Mouse (Mus musculus) forebrain, embryonic 13.5 days (tissue): ENCODE results near the gene Nadsyn1. TPM values are rescaled to one million over a fixed set of nuclear protein-coding genes. Genes with fewer than 3 reads are reported as not detected.

Source experiments
- ATAC-seq: fragments of 200-750 bp; cut with Nextera tagmentation; 2 replicates; pipeline ENCODE4 v1.8.0; 2017
- H3K27ac ChIP-seq: fragments of 300-500 bp; sonication (generic); 2 replicates; pipeline ENCODE4 v1.5.1; 2015; ENCODE audit warnings: inconsistent platforms, mild to moderate bottlenecking, moderate library complexity
- H3K27me3 ChIP-seq: fragments of 300-500 bp; sonication (generic); 2 replicates; pipeline ENCODE4 v1.6.1; 2015; ENCODE audit warnings: mild to moderate bottlenecking, inconsistent platforms
- H3K36me3 ChIP-seq: fragments of 300-500 bp; sonication (generic); 2 replicates; pipeline ENCODE4 v1.6.1; 2015; ENCODE audit warnings: mild to moderate bottlenecking, inconsistent platforms; ENCODE audit not compliant: poor library complexity, severe bottlenecking
- H3K4me1 ChIP-seq: fragments of 300-500 bp; sonication (generic); 2 replicates; pipeline ENCODE4 v1.6.1; 2015; ENCODE audit warnings: inconsistent platforms
- H3K4me2 ChIP-seq: fragments of 300-500 bp; sonication (generic); 2 replicates; pipeline ENCODE4 v1.6.1; 2015; ENCODE audit warnings: inconsistent platforms, mild to moderate bottlenecking, moderate library complexity
- H3K4me3 ChIP-seq: fragments of 300-500 bp; sonication (generic); 2 replicates; pipeline ENCODE4 v1.5.1; 2015; ENCODE audit warnings: mild to moderate bottlenecking, inconsistent platforms
- H3K9ac ChIP-seq: fragments of 300-500 bp; sonication (generic); 2 replicates; pipeline ENCODE4 v1.6.1; 2015; ENCODE audit warnings: mild to moderate bottlenecking, inconsistent platforms
- H3K9me3 ChIP-seq: fragments of 300-500 bp; sonication (generic); replicated peaks from 2 replicates; pipeline ENCODE4 v1.6.1; 2016; ENCODE audit warnings: inconsistent platforms
- WGBS: fragments of 180-500 bp; shearing (Covaris S2); methylation state at CpG from one replicate; pipeline ENCODE4 v1.1.7; 2015; 5-methylcytosine and 5-hydroxymethylcytosine counted together
- polyA plus RNA-seq: library from polyadenylated mRNA; unstranded; fragments of >200 nt; fragmentation: Nextera tagmentation; extraction: Ambion mirVana; gene quantifications from 2 replicates; pipeline ENCODE4 v1.2.1, GENCODE M21; 2015

The Nadsyn1 gene
- 5.6 and 6.8 TPM in 2 replicates for polyA plus RNA-seq

DNA sequence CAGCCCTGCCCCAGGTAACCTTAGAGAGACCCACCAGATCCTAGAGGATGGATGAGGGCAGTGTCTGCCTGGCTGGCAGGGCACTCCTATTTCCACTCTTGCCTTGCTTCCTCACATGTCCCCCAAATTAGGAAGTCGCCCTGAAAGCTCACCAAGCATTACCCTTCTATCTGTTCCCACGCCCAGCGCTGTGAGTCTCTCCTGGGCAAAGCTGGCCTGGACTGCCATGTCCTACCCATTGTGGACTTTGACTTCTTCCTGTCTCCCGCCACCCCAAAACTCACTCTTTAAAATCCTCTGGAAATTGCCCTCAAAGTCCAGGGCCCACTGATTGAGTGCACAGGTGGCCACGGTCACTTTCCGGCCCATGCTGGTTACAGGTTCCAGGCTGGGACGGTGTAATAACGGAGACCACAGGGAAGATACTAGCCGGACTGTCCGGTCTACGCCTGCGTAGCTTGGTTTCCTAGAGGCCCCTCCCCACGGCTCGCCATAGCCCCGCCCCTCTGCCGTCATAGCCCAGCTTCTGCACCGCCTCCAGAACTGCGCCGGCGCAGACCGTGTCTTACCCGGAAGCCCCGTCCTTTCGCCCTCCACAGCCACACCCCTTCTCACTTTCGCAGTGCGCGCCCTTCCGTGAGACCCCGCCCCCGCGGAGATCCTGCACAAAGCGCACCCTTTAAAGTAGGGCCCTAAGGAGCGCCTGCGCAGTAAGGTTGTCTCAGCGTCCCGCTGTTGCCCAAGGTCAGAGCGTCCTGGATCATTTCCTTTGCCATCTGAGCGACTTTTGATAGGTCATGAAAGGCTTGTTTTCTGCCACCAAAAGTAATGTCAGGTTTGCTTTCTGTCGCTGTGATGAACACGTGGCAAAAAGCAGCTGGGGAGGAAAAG, at the start of gene Nadsyn1, which contains the start of gene Dhcr7:
Nadsyn1 (minus strand) TSS at position 475 of the 891 bp plus-strand sequence.
Dhcr7 (plus strand) TSS at position 771 of the 891 bp plus-strand sequence.
- H3K4me1 ChIP-seq, result peaks cover 16% of the 10 kb centered on the region
- under 1% methylated on average over 40 of the region's 40 CpGs for WGBS
- peak within 1 kb of the TSS; percentile 52 for H3K4me3 ChIP-seq
- H3K4me2 ChIP-seq, result peak within 1 kb of the TSS; percentile 72
- peak; percentile 98 for ATAC-seq
- H3K27me3 ChIP-seq, result no peaks in the 10 kb centered on the region
- peak within 1 kb of the TSS; percentile 55 for H3K27ac ChIP-seq
- H3K9ac ChIP-seq, result peak within 1 kb of the TSS; percentile 66
- peaks cover 11% of the 10 kb centered on the region for H3K36me3 ChIP-seq
- H3K9me3 ChIP-seq, result no peaks in the 10 kb centered on the region

DNA sequence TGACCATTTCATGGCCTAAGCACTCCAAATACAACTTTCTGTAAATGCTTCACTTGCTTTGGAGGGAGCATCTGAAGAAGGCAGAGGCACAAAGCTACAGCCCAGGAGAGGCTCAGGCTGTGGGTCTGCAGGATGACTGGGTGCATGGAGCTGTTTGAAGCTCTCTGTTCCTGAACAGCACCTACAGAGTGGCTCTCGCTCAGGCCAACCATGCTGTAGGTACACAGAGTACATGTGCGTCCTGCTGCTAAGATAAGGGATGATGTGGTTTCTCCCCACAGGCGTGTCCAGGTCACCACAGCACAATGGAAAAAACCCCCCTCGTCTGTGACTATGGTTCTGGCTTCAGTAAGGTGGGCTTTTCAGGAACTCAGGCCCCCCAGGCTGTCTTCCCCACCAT, 46.2 kb upstream of the Nadsyn1 start:
- Histone ChIP-seq H3K36me3 (no peaks in the 10 kb centered on the region), H3K27ac (no peak overlapping the region), H3K27me3 (no peaks in the 10 kb centered on the region), H3K9ac (no peak overlapping the region), H3K4me3 (no peak overlapping the region), H3K4me1 (no peaks in the 10 kb centered on the region), H3K4me2 (no peak overlapping the region), H3K9me3 (no peaks in the 10 kb centered on the region)
- no peak for ATAC-seq
- 87% methylated on average over 4 of the region's 4 CpGs for WGBS

DNA sequence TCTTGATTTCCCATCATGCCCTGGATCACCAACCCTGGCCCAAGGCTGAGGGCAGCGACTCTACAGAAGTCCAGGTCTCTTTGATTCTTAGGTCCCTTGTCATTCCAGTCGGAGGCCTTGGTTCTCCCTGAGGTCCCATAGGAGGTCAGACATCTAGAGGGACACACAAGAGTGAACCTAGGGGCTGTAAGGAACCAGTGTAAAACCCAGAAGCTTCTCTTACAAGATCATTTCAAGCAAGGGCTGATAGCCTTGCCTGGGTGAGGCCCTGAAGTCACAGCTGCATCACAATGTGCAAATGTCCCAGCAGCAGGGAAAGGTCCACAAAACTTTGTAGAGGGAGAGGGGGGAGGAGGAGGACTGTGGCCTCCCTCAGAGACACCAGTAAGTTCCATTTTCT, 43.9 kb upstream of the Nadsyn1 start, which contains the start of gene Gm498:
Gm498 (plus strand) TSS at position 301 of the 400 bp plus-strand sequence.
- no peak for ATAC-seq
- 74% methylated on average over 2 of the region's 2 CpGs for WGBS
- H3K36me3 ChIP-seq, result no peaks in the 10 kb centered on the region

DNA sequence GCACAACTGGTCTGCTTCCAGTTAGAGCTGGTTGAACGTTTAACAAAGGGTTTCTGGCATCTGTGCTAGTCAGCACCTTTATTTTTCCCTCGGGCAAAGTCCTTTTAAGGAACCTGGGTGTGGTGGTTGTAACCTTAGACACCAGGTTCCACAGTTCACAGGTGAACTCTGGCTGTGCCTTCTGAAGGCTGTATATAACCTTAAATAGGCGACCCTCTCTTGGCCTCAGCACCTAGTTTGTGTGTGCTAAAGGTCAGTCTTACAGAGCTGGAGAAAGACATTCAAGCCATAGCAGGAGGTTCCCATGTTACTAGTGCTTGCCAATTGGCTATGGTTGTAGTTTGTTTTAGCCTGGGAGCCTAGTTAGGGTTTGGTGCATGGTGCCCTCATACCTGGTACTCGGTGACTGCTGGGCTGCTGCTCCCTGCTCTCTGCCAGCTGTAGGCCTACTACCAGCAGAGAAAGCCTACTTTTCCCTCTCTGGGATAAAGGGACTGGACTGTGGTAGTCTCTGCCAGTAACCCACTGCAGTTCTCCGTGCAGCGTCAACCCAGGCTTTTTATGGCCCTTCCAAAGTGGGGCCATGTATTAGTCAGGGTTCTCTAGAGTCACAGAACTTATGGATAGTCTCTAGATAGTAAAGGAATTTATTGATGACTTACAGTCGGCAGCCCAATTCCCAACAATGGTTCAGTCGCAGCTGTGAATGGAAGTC, 26.3 kb upstream of the Nadsyn1 start:
- Histone ChIP-seq H3K36me3 (peaks cover 53% of the 10 kb centered on the region), H3K4me2 (no peak overlapping the region), H3K27me3 (no peaks in the 10 kb centered on the region), H3K4me1 (no peaks in the 10 kb centered on the region), H3K9me3 (no peaks in the 10 kb centered on the region), H3K9ac (no peak overlapping the region), H3K27ac (no peak overlapping the region), H3K4me3 (no peak overlapping the region)
- WGBS, result 93% methylated on average over 7 of the region's 8 CpGs
- no peak for ATAC-seq

More for the DNA sequence above, 43.9 kb upstream of the Nadsyn1 start, which contains the start of gene Gm498:
- H3K9ac ChIP-seq, result no peak within 1 kb of the TSS
- no peaks in the 10 kb centered on the region for H3K27me3 ChIP-seq
- H3K4me3 ChIP-seq, result no peak within 1 kb of the TSS
- H3K9me3 ChIP-seq, result no peaks in the 10 kb centered on the region
- no peak within 1 kb of the TSS for H3K27ac ChIP-seq
- H3K4me1 ChIP-seq, result no peaks in the 10 kb centered on the region
- H3K4me2 ChIP-seq, result no peak within 1 kb of the TSS

DNA sequence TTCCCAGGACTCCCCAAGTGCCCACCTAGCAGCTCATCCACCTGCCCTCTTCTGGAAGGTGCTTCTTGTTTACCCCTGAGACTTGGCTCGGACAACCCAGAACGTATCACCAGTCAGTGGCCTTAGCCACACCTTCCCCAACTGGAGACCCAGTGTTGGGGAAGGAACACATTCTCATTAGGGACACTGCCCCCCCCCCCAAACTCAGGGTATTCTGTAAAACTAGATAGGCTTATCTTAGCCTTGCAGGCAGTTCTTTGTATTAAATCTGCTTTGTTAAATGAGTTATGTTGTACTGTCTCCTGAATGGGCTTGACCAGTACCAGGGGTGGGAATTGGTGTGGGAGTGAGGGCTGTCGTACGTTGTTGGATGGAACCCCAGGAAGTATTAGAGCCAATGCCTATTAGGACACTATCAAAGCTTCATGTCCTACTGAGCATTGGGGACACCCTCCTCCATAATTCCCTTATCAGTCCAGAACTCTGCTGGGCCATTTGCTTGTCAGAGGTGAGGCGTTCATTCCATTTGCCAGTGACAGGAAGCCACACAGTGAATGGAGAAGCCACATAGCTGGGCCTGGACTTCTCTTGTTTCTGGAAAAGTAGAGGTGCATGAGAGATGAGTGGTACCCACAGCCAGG, 25.6 kb upstream of the Nadsyn1 start:
- ATAC-seq, result no peak

DNA sequence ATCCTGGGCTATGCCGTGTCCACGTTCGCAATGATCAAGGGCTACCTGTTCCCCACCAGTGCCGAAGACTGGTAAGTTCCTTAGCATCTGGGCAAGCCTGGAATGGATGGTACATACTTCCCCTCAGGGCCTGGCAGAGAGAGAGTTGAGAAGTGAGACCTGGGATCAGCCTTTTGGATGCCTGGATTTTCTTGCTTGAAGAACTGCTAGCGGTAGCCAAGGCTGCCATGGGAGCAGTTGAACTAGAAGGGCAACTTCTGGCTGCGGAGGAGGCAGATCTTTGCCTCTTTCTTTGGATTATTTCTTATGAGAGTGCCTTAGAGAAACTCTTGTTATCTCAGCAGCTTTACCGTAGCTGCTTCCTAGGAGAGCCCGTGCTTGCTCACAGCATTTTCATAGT, 18.7 kb upstream of the Nadsyn1 start:
- H3K4me3 ChIP-seq, result no peak overlapping the region
- no peaks in the 10 kb centered on the region for H3K4me1 ChIP-seq
- 97% methylated on average over 8 of the region's 8 CpGs for WGBS
- H3K36me3 ChIP-seq, result peaks cover 100% of the 10 kb centered on the region
- H3K27me3 ChIP-seq, result no peaks in the 10 kb centered on the region
- H3K27ac ChIP-seq, result no peak overlapping the region
- H3K4me2 ChIP-seq, result no peak overlapping the region
- ATAC-seq, result no peak
- H3K9ac ChIP-seq, result no peak overlapping the region
- H3K9me3 ChIP-seq, result no peaks in the 10 kb centered on the region

More for the DNA sequence above, 25.6 kb upstream of the Nadsyn1 start:
- Histone ChIP-seq H3K27ac (no peak overlapping the region), H3K36me3 (peaks cover 59% of the 10 kb centered on the region), H3K9ac (no peak overlapping the region), H3K4me1 (no peaks in the 10 kb centered on the region), H3K27me3 (no peaks in the 10 kb centered on the region), H3K4me2 (no peak overlapping the region), H3K9me3 (no peaks in the 10 kb centered on the region), H3K4me3 (no peak overlapping the region)
- WGBS, result 95% methylated on average over 5 of the region's 5 CpGs

DNA sequence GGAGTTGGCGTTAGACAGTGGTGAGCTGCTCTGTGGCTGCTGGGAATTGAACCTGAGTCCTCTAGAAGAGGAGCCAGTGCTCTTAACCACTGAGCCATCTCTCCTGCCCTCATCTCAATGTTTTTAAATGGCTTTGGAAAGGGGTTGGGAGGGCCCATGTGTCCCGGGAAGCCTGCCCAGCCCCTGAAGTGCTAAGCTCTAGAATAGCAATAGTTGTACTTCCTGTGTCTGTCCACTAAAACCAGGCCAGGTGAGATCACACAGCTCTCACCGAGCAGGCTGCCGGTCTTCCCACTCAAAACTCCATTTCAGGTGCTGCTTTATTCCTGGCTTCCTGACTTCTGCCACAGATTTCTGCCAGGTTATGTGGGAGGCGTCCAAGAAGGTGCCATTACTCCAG, 17.5 kb upstream of the Nadsyn1 start:
- H3K27ac ChIP-seq, result no peak overlapping the region
- H3K36me3 ChIP-seq, result peaks cover 91% of the 10 kb centered on the region
- H3K9me3 ChIP-seq, result no peaks in the 10 kb centered on the region
- no peak overlapping the region for H3K9ac ChIP-seq
- peaks cover 2% of the 10 kb centered on the region; the same call in 1 of the 2 replicates for H3K4me1 ChIP-seq
- ATAC-seq, result no peak
- no peaks in the 10 kb centered on the region for H3K27me3 ChIP-seq
- WGBS, result 95% methylated on average over 5 of the region's 5 CpGs
- no peak overlapping the region for H3K4me2 ChIP-seq
- no peak overlapping the region for H3K4me3 ChIP-seq

DNA sequence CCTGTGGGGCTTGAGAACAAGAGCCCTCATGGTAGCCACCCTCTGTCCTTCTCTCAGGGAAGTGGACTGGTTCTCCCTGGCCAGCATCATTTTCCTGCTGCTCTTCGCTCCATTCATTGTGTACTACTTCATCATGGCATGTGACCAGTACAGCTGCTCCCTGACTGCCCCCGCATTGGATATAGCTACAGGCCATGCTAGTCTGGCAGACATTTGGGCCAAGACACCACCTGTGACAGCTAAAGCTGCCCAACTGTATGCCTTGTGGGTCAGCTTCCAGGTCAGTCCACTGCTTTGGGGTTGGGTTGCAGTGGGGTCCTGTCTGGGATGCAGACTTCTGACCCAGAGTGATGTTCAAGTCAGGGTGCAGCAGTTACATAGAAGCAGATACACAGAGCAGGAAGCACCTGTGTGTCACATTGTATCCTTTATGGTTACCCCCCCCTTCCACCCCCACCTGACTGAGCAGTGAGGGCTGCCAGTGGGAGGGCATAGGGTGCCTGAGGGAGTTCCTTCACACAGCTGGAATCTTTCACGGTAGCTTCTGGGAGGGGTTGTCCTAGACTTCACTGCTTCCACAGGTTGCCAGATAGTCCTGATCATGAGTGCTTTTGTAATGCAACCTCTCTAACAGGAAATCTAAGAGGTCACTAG, 15.2 kb upstream of the Nadsyn1 start:
- Histone ChIP-seq H3K27me3 (no peaks in the 10 kb centered on the region), H3K4me1 (peaks cover 25% of the 10 kb centered on the region), H3K4me3 (no peak overlapping the region), H3K4me2 (no peak overlapping the region), H3K9ac (no peak overlapping the region), H3K27ac (no peak overlapping the region), H3K9me3 (no peaks in the 10 kb centered on the region), H3K36me3 (peaks cover 73% of the 10 kb centered on the region)
- no peak for ATAC-seq
- WGBS, result 95% methylated on average over 3 of the region's 3 CpGs

DNA sequence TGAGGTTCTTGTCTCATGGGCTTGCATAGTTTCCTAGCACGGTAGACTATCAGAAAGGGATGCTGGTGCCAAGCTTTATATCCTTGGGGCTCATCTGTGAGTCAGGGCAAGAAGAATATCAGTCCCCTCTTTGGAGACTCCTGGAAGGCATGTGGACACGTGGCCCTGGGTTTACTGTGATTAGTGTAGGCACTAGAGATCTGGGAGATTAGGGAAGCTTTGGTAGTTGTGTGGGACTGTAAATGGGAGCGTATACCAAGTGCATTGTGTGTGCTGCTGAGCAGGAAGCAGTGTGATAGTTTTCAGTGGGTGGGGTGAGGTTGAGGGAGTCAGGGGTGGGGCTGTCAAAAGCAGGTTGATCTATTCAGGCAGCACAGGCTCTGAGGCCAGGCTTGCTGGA, 12.3 kb upstream of the Nadsyn1 start:
- no peak overlapping the region; the same call in 1 of the 2 replicates for H3K9ac ChIP-seq
- no peak overlapping the region for H3K4me3 ChIP-seq
- peaks cover 51% of the 10 kb centered on the region for H3K36me3 ChIP-seq
- peaks cover 50% of the 10 kb centered on the region for H3K4me1 ChIP-seq
- no peak for ATAC-seq
- H3K9me3 ChIP-seq, result no peaks in the 10 kb centered on the region
- H3K27ac ChIP-seq, result no peak overlapping the region
- 83% methylated on average over 3 of the region's 3 CpGs for WGBS
- H3K4me2 ChIP-seq, result no peak overlapping the region
- no peaks in the 10 kb centered on the region for H3K27me3 ChIP-seq

DNA sequence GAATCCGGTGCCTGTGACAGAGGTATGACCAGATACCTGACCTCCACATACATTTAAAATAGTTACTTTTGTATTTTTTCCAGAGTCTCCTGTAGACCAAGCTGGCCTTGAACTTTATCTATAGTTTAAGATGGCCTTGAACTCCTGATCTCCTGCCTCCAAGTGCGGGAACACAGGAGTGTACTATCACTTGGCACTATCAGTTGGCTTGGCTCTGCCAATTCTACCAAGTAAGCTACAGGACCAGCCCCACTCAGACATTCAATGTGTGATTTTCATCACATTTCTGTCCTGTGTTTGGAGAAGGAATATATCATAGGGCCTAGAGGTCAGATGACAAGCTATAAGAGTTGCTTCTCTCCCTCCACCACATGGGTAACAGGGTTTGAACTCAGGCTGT, 11.7 kb upstream of the Nadsyn1 start:
- Histone ChIP-seq H3K36me3 (peaks cover 45% of the 10 kb centered on the region), H3K4me2 (no peak overlapping the region), H3K27ac (no peak overlapping the region), H3K9me3 (no peaks in the 10 kb centered on the region), H3K4me3 (no peak overlapping the region), H3K4me1 (peaks cover 53% of the 10 kb centered on the region), H3K9ac (no peak overlapping the region), H3K27me3 (no peaks in the 10 kb centered on the region)
- WGBS, result 93% methylated on average over 2 of the region's 2 CpGs
- ATAC-seq, result no peak

DNA sequence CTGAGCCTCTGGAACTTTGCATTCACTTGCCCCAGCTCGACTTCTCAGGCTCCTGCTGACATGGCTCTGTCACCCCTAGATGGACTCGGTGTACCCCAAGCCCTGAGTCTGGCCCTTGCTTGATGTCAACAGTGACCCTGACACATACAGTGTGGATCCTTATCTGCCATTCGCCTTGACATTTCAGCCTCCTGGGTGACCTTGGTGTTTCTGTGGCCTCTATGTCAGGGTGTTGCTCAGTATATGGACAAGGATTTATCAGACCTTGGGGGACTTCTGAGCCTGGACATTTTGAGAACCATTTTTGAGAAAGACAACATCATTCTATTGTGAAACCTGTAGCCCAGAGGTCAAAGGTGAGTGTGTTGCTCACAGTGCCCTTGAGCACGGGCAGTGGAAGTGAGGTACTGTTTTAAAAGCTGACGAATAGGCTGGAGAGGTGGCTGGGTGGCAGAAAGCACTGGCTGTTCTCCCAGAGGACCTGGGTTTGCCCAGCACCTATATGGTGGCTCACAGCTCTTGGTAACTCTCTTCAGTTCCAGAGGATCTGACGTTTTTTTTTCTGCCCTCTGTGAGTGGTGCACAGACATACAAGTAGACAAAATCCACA, 11.0 kb upstream of the Nadsyn1 start:
- Histone ChIP-seq H3K9me3 (no peaks in the 10 kb centered on the region), H3K27ac (no peak overlapping the region), H3K27me3 (no peaks in the 10 kb centered on the region), H3K4me2 (no peak overlapping the region), H3K9ac (no peak overlapping the region), H3K4me3 (no peak overlapping the region), H3K4me1 (peaks cover 56% of the 10 kb centered on the region), H3K36me3 (peaks cover 38% of the 10 kb centered on the region)
- 82% methylated on average over 6 of the region's 6 CpGs for WGBS
- no peak for ATAC-seq
